Mouse (Mus musculus) T-cell, adult 2 months (primary cell): ENCODE measurements around the gene Psmb7.

ENCODE experiments used
- DNase-seq: peaks from one replicate; pipeline ENCODE4 v3.0.0; 2022; ENCODE audit warnings: low spot score

The Psmb7 gene

GRCm38 (mm10) chr2:38591751-38592459, 52.0 kb downstream of the Psmb7 start:
- no peak for DNase-seq

GRCm38 (mm10) chr2:38586733-38587132, 57.2 kb downstream of the Psmb7 start:
- no peak for DNase-seq

- DNase-seq: no peak
Observed at GRCm38 (mm10) chr2:38585379-38585736, 58.5 kb downstream of the Psmb7 start.

GRCm38 (mm10) chr2:38584514-38585378, 59.1 kb downstream of the Psmb7 start:
- DNase-seq: no peak

GRCm38 (mm10) chr2:38583982-38584381, 59.9 kb downstream of the Psmb7 start:
- no peak for DNase-seq

- no peak for DNase-seq
Observed at GRCm38 (mm10) chr2:38579528-38579927, 64.4 kb downstream of the Psmb7 start.

- no peak for DNase-seq
Observed at GRCm38 (mm10) chr2:38578602-38579521, 65.0 kb downstream of the Psmb7 start.

GRCm38 (mm10) chr2:38574697-38575096, 69.2 kb downstream of the Psmb7 start:
- no peak for DNase-seq

GRCm38 (mm10) chr2:38571971-38572601, 71.8 kb downstream of the Psmb7 start:
- DNase-seq: no peak

- DNase-seq: no peak
Observed at GRCm38 (mm10) chr2:38562596-38562995, 81.3 kb downstream of the Psmb7 start.

- no peak for DNase-seq
Observed at GRCm38 (mm10) chr2:38560296-38561227, 83.3 kb downstream of the Psmb7 start.

GRCm38 (mm10) chr2:38556721-38557120, 87.2 kb downstream of the Psmb7 start:
- no peak for DNase-seq

- no peak for DNase-seq
Observed at GRCm38 (mm10) chr2:38555659-38556058, 88.2 kb downstream of the Psmb7 start.

- no peak for DNase-seq
Observed at GRCm38 (mm10) chr2:38554226-38554995, 89.5 kb downstream of the Psmb7 start.

GRCm38 (mm10) chr2:38552004-38552443, 91.9 kb downstream of the Psmb7 start:
- DNase-seq: no peak

GRCm38 (mm10) chr2:38547793-38548517, 95.9 kb downstream of the Psmb7 start:
- peak; percentile 4 for DNase-seq

- DNase-seq: no peak
Observed at GRCm38 (mm10) chr2:38546748-38547147, 97.1 kb downstream of the Psmb7 start.

- DNase-seq: no peak
Observed at GRCm38 (mm10) chr2:38546222-38546621, 97.7 kb downstream of the Psmb7 start.

GRCm38 (mm10) chr2:38545706-38546105, 98.2 kb downstream of the Psmb7 start:
- DNase-seq: no peak
